Mouse (Mus musculus) layer of hippocampus, postnatal 36 days (tissue): ENCODE measurements around the gene Tmem108. TPM values are rescaled to one million over a fixed set of nuclear protein-coding genes. Genes with fewer than 3 reads are reported as not detected.

Experiments used
- DNase-seq, 2 experiments: peaks; one replicate each; pipeline ENCODE4 v3.0.0; 2022
- total RNA-seq, 2 experiments: library from RNA; stranded (reverse); gene quantifications; 2 replicates each; pipeline ENCODE4 v1.2.3; 2021

Tmem108 gene
- total RNA-seq, 2 experiments from 2014 or later: 36.7 to 44.1 TPM

- no peak for DNase-seq
Measured at GRCm38 (mm10) chr9:103628861-103629469, 132.7 kb downstream of the Tmem108 start.

GRCm38 (mm10) chr9:103627404-103627900, 134.2 kb downstream of the Tmem108 start:
- no peak for DNase-seq

DNA sequence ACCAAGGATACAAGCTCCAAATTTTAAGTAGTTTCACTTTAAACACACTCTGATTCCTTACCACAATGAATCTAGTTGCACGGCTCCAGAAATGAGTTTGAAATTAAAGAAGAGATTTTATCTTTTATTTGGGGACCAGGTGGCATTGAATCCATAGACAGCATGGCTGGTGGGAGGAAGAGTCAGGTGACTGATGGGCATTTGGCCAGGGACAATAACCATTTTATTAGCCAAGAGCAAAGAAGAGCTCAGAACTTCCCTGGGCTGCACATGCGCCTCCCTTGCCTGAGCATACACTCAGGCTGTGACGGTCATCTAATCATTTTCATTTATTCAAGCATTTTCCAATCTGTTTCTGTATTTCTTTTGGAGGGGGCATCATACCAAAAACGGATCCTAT, 135.5 kb downstream of the Tmem108 start:
- DNase-seq: peak in 1 of 2 experiments; percentile 29

DNA sequence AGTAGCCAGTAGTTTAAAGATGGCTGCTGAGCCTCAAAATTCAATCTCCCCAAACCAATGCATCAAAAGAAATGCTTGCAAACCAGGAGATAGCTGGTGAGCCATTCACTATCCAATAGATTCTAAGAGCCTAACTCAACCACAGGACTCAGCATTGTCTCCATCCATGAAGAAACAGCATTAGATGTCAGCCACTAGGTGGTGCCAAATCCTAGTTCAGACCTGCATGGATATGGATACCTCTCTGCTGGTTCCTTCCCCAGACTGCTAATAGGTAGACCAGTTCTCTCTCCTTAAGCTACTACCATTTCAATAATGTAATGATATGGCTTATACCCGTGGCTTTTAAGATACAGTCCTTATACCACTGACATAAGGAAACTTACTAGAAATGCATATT, 137.0 kb downstream of the Tmem108 start:
- DNase-seq: peak in 1 of 2 experiments; percentile 67

DNA sequence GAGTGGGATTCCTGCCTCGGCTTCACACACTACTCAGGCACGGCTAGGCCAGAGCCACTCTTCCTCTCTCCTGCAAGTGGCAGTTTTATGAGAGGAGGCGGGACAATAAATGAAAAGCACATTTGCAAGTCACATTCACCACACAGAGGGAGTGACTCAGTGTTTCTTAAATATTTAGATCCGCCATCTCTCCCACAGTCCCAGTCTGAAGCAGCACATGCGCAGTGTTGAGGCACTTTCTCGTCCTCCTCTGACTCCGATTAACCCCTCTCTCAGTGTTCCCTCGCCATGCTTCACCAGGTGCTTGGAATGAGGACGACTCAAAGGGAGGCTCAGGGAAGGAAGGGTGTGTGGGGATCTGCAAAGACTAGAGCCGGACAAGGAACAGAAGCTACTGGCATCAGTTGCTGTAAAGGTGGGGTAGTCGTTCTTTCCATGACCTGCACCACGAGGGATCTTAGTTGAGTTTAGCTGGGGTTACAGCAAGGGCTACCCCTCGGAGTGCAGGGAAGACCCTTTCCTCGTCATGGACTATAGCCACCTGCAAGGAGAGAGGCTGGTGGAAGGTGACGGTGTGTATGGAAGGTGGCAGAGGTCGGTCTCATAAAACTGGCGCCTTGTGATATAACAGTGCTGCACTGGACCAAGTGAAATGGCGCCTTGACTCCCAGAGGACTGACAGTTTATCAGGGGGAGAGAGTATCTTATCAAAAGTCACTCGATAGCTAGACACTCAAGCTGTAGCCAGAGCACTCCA, 137.9 kb downstream of the Tmem108 start:
- DNase-seq: peak in 1 of 2 experiments; percentile 33

DNA sequence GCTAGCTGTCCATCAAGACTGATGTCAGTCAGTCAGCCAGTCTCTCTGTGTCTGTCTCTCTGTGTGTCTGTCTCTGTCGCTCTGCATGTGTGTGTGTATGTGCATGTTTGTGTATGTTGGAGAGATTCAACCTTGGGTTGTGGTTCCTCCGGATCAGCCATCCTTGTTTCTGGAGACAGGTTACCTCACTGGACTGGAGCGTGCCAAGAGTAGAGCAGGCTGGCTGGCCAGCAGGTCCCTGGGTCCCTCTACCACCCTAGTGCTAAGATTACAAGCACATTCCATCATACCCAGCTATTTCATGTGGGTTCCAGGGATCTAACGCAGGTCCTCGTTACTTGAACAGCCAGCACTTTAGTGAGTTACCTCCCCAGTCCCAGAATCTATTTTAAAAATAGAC, 138.6 kb downstream of the Tmem108 start:
- DNase-seq: no peak

GRCm38 (mm10) chr9:103621870-103622269, 139.8 kb downstream of the Tmem108 start:
- no peak for DNase-seq

DNA sequence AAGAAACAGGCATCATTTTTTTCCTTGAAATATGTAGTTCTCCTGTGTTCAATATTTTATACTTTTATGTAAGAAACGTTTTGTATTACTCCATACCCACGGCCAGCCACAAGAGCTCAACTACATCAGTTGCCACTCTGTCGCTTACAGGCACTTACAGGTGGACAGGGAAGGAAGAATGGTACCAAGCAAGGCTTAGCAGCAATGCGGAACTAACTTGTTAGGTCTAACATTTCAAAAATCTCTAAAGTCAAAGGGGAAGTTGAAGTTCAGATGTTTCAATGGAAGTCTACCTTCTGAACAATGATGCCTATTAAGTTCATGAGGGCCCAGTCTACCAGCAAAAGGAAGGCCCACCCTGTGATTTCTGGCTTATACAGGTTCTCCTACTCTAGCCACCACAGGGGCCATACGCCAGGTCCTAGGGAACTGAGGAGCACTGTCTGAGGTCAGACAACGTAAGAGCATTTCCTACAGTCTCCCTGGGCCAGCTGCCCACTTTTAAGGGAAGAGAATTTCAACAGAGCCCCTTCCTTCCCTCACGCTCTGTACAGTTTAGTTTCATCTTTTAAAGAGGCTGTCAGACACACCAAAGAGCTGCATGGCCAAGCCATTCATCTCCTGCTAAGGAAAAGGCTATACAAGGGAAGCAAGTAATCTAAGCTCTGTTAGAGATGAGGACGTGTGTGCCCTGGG, 141.0 kb downstream of the Tmem108 start:
- DNase-seq: no peak

GRCm38 (mm10) chr9:103614260-103614659, 147.4 kb downstream of the Tmem108 start:
- no peak for DNase-seq

- DNase-seq: no peak
Measured at GRCm38 (mm10) chr9:103608161-103609058, 153.2 kb downstream of the Tmem108 start.

GRCm38 (mm10) chr9:103606056-103606455, 155.6 kb downstream of the Tmem108 start:
- DNase-seq: no peak

DNA sequence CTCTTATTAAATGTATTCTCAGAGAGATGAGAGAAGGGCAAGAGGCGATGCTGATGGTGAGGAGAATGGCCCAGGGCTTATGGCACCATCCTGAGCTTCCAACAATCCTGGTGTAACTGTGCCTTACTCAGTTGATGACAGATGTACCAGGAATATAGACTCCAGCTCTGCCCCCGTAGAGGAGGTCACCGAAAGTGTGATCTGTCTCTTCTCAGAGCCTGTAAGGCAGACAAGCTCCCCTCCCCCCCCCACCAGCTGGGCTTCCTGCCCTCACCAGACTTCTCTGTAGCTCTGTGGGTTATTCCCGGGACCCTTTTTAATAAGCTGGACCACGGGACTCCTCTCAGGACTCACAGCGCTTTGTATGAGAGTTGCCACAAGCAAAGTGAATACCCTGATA, 157.8 kb downstream of the Tmem108 start:
- DNase-seq: no peak

DNA sequence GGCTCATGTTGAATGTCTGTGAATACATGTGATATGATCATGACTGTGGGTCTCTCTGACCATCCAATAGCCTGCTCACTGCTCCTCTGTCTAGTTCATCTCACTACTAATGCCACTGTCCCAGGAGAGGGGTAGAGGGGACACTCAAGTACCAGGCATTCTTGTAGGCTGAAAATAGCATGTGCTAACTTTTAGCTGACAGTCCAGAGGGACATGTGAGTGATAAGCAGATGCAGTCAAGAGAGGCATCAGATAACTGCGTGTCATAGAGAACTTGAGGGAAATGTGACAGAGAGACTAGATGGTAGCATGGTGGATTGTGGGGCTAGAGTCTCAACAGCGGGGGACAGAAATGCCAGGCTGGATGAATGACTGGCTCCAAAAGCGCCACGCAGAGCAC, 159.8 kb downstream of the Tmem108 start:
- no peak for DNase-seq

DNA sequence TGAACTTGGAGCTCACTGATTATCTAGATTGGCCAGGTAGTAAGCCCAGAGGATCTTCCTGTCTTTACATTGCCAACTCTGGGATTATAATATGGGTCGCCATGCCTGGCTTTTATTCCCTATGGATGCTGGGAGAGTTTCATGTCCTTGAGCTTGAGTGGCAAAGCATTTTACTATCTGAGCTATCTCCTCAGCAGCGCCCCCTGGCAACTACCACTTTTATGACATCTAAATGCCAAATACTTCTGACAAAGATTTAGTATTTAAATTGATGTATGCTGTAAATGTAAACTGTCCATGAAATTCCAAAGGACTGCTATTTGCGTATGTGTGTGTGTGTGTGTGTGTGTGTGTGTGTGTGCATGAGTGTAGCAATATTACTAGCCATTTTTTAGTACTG, 160.8 kb downstream of the Tmem108 start:
- no peak for DNase-seq

- DNase-seq: no peak
Measured at GRCm38 (mm10) chr9:103599908-103600307, 161.7 kb downstream of the Tmem108 start.

GRCm38 (mm10) chr9:103597861-103598260, 163.8 kb downstream of the Tmem108 start:
- no peak for DNase-seq

GRCm38 (mm10) chr9:103595190-103595837, 166.3 kb downstream of the Tmem108 start:
- peak; percentile 55 to 58 for DNase-seq

GRCm38 (mm10) chr9:103594423-103595189, 167.0 kb downstream of the Tmem108 start:
- no peak for DNase-seq

DNA sequence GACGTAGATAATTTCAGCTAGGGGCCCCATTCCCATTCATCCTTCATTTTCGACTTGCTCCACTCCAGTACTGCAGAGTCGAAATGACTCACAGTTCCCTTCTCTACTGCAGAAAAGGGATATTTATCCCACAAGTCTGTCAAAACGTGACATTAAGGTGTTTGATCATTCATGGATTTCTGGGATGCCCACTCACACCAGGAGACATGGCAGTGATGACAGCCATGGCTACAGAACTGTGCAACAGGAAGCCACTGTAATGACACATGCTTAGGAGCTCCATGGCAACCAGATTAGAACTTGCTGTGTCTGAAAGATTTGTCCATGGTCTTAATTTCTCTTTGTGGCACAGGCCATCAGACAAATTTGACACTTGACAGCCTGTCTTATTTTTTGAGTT, 168.6 kb downstream of the Tmem108 start:
- no peak for DNase-seq

DNA sequence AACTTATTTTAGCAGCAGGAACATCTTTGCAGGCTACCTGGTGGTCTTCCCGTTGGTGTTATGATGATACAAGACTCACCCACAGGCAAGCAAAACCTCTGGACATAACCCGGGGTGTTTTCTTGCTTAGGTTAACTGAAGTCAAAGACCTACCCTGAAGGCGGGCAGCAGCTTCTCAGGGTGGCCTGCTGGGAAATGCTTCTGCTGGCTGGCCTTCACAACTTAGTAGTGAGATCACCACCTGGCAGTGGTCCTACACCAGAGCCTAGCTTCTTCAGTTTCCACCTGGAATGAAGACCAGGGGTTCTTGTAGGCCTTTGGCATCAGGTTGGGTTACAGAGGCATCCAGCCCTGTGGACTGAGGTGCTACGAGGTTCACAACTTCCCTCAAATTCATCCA, 169.7 kb downstream of the Tmem108 start:
- DNase-seq: no peak

- DNase-seq: no peak
Measured at GRCm38 (mm10) chr9:103590801-103591200, 170.8 kb downstream of the Tmem108 start.
